Mouse (Mus musculus) embryonic facial prominence, embryonic 13.5 days (tissue): ENCODE measurements around the gene Mettl22. TPM values are rescaled to one million over a fixed set of nuclear protein-coding genes. Genes with fewer than 3 reads are reported as not detected.

ENCODE experiments used
- ATAC-seq: fragments of 200-750 bp; cut with Nextera tagmentation; 2 replicates; pipeline ENCODE4 v1.8.0; 2017; ENCODE audit warnings: low read depth; ENCODE audit not compliant: insufficient number of reproducible peaks, insufficient read depth, low FRiP score, low TSS enrichment
- H3K27ac ChIP-seq: fragments of 300-500 bp; sonication (generic); 2 replicates; pipeline ENCODE4 v1.5.1; 2015; ENCODE audit warnings: moderate library complexity, mild to moderate bottlenecking, inconsistent platforms
- H3K27me3 ChIP-seq: fragments of 300-500 bp; sonication (generic); 2 replicates; pipeline ENCODE4 v1.6.1; 2015; ENCODE audit warnings: mild to moderate bottlenecking, inconsistent platforms
- H3K36me3 ChIP-seq: fragments of 300-500 bp; sonication (generic); 2 replicates; pipeline ENCODE4 v1.6.1; 2015; ENCODE audit warnings: mild to moderate bottlenecking, inconsistent platforms
- H3K4me1 ChIP-seq: fragments of 300-500 bp; sonication (generic); 2 replicates; pipeline ENCODE4 v1.6.1; 2015; ENCODE audit warnings: inconsistent platforms
- H3K4me2 ChIP-seq: fragments of 300-500 bp; sonication (generic); 2 replicates; pipeline ENCODE4 v1.6.1; 2015; ENCODE audit warnings: moderate library complexity, mild to moderate bottlenecking, inconsistent platforms
- H3K4me3 ChIP-seq: fragments of 300-500 bp; sonication (generic); 2 replicates; pipeline ENCODE4 v1.5.1; 2015; ENCODE audit warnings: mild to moderate bottlenecking, inconsistent platforms
- H3K9ac ChIP-seq: fragments of 300-500 bp; sonication (generic); 2 replicates; pipeline ENCODE4 v1.6.1; 2015; ENCODE audit warnings: mild to moderate bottlenecking, inconsistent platforms
- H3K9me3 ChIP-seq: fragments of 300-500 bp; sonication (generic); 2 replicates; pipeline ENCODE4 v1.6.1; 2016; ENCODE audit warnings: inconsistent platforms
- WGBS: fragments of 180-500 bp; shearing (Covaris S2); methylation state at CpG from one replicate; pipeline ENCODE4 v1.1.7; 2015; ENCODE audit warnings: mixed read lengths; 5-methylcytosine and 5-hydroxymethylcytosine counted together
- polyA plus RNA-seq: library from polyadenylated mRNA; unstranded; fragments of >200 nt; fragmentation: Nextera tagmentation; extraction: Ambion mirVana; gene quantifications from 2 replicates; pipeline ENCODE4 v1.2.1, GENCODE M21; 2015

Mettl22 gene
- polyA plus RNA-seq, 1 experiment from 2014 or later = 18.0 TPM

GRCm38 (mm10) chr16:8455221-8455620 lies 15.4 kb upstream of the Mettl22 start:
- no peak overlapping the region for H3K4me3 ChIP-seq
- no peaks in the 10 kb centered on the region for H3K27me3 ChIP-seq
- no peaks in the 10 kb centered on the region for H3K9me3 ChIP-seq
- H3K27ac ChIP-seq = no peak overlapping the region
- ATAC-seq = no peak
- H3K36me3 ChIP-seq = no peaks in the 10 kb centered on the region
- 0 out of 2 replicates have a peak overlapping the region, but pooled peaks have one; percentile 36 for H3K9ac ChIP-seq
- no peaks in the 10 kb centered on the region for H3K4me1 ChIP-seq
- 52% methylated on average over 2 of the region's 2 CpGs for WGBS
- no peak overlapping the region for H3K4me2 ChIP-seq

GRCm38 (mm10) chr16:8458391-8458790 lies 12.2 kb upstream of the Mettl22 start:
- H3K4me2 ChIP-seq = no peak overlapping the region
- ATAC-seq = no peak
- H3K9ac ChIP-seq = no peak overlapping the region
- H3K4me1 ChIP-seq = no peaks in the 10 kb centered on the region
- WGBS = 97% methylated on average over 4 of the region's 4 CpGs
- H3K27ac ChIP-seq = no peak overlapping the region
- no peaks in the 10 kb centered on the region for H3K27me3 ChIP-seq
- no peak overlapping the region for H3K4me3 ChIP-seq
- H3K36me3 ChIP-seq = no peaks in the 10 kb centered on the region
- no peaks in the 10 kb centered on the region for H3K9me3 ChIP-seq

GRCm38 (mm10) chr16:8459098-8459497 lies 11.5 kb upstream of the Mettl22 start:
- Histone ChIP-seq H3K27ac (no peak overlapping the region), H3K4me1 (no peaks in the 10 kb centered on the region), H3K9ac (no peak overlapping the region), H3K4me2 (no peak overlapping the region), H3K9me3 (no peaks in the 10 kb centered on the region), H3K4me3 (no peak overlapping the region), H3K27me3 (no peaks in the 10 kb centered on the region), H3K36me3 (no peaks in the 10 kb centered on the region)
- ATAC-seq = no peak
- WGBS = 34% methylated on average over 6 of the region's 6 CpGs

- Histone ChIP-seq H3K4me1 (peaks cover 11% of the 10 kb centered on the region), H3K9ac (no peak overlapping the region; the same call in 1 of the 2 replicates), H3K4me2 (peak overlapping the region; percentile 73), H3K27ac (no peak overlapping the region), H3K27me3 (peaks cover 3% of the 10 kb centered on the region; the same call in 1 of the 2 replicates), H3K4me3 (peak overlapping the region; percentile 74), H3K9me3 (no peaks in the 10 kb centered on the region), H3K36me3 (no peaks in the 10 kb centered on the region)
- 68% methylated on average over 2 of the region's 2 CpGs for WGBS
- ATAC-seq = no peak
Observed at GRCm38 (mm10) chr16:8470132-8470531, 456 bp upstream of the Mettl22 start.

GRCm38 (mm10) chr16:8487396-8488005 lies 16.9 kb downstream of the Mettl22 start:
- no peak overlapping the region for H3K4me2 ChIP-seq
- H3K36me3 ChIP-seq = peaks cover 54% of the 10 kb centered on the region
- H3K9ac ChIP-seq = no peak overlapping the region
- no peak overlapping the region for H3K4me3 ChIP-seq
- WGBS = 93% methylated on average over 9 of the region's 9 CpGs
- ATAC-seq = no peak
- H3K27ac ChIP-seq = no peak overlapping the region
- H3K4me1 ChIP-seq = no peaks in the 10 kb centered on the region
- no peaks in the 10 kb centered on the region for H3K9me3 ChIP-seq
- H3K27me3 ChIP-seq = no peaks in the 10 kb centered on the region

- no peaks in the 10 kb centered on the region for H3K9me3 ChIP-seq
- no peak overlapping the region for H3K4me3 ChIP-seq
- no peaks in the 10 kb centered on the region for H3K4me1 ChIP-seq
- no peak overlapping the region for H3K27ac ChIP-seq
- no peak overlapping the region for H3K4me2 ChIP-seq
- peaks cover 44% of the 10 kb centered on the region for H3K36me3 ChIP-seq
- H3K27me3 ChIP-seq = no peaks in the 10 kb centered on the region
- no peak for ATAC-seq
- WGBS = 86% methylated on average over 5 of the region's 5 CpGs
- no peak overlapping the region for H3K9ac ChIP-seq
Observed at GRCm38 (mm10) chr16:8489340-8489739, 18.8 kb downstream of the Mettl22 start.

- no peaks in the 10 kb centered on the region for H3K4me1 ChIP-seq
- H3K4me2 ChIP-seq = no peak overlapping the region
- H3K27me3 ChIP-seq = no peaks in the 10 kb centered on the region
- no peak overlapping the region for H3K27ac ChIP-seq
- ATAC-seq = no peak
- 44% methylated on average over 13 of the region's 13 CpGs for WGBS
- no peak overlapping the region for H3K9ac ChIP-seq
- H3K36me3 ChIP-seq = peaks cover 28% of the 10 kb centered on the region
- H3K4me3 ChIP-seq = no peak overlapping the region
- H3K9me3 ChIP-seq = no peaks in the 10 kb centered on the region
Observed at GRCm38 (mm10) chr16:8491743-8492490, 21.3 kb downstream of the Mettl22 start.

- no peaks in the 10 kb centered on the region for H3K27me3 ChIP-seq
- ATAC-seq = no peak
- 23% methylated on average over 4 of the region's 4 CpGs for WGBS
Observed at GRCm38 (mm10) chr16:8494268-8494667, 23.7 kb downstream of the Mettl22 start.

GRCm38 (mm10) chr16:8496967-8497366 lies 26.4 kb downstream of the Mettl22 start:
- H3K9me3 ChIP-seq = no peaks in the 10 kb centered on the region
- WGBS = 65% methylated on average over 2 of the region's 2 CpGs
- no peak overlapping the region for H3K9ac ChIP-seq
- no peak overlapping the region for H3K27ac ChIP-seq
- no peaks in the 10 kb centered on the region for H3K4me1 ChIP-seq
- H3K36me3 ChIP-seq = no peaks in the 10 kb centered on the region
- H3K4me2 ChIP-seq = no peak overlapping the region
- H3K4me3 ChIP-seq = no peak overlapping the region
- ATAC-seq = no peak
- no peaks in the 10 kb centered on the region for H3K27me3 ChIP-seq

More at GRCm38 (mm10) chr16:8494268-8494667, 23.7 kb downstream of the Mettl22 start:
- Histone ChIP-seq H3K27ac (no peak overlapping the region), H3K9me3 (no peaks in the 10 kb centered on the region), H3K4me2 (no peak overlapping the region), H3K36me3 (peaks cover 11% of the 10 kb centered on the region; the same call in 1 of the 2 replicates), H3K4me1 (no peaks in the 10 kb centered on the region), H3K4me3 (no peak overlapping the region), H3K9ac (no peak overlapping the region)

GRCm38 (mm10) chr16:8504271-8504670 lies 33.7 kb downstream of the Mettl22 start:
- H3K27ac ChIP-seq = no peak overlapping the region
- H3K4me1 ChIP-seq = no peaks in the 10 kb centered on the region
- WGBS = 44% methylated on average over 2 of the region's 2 CpGs
- H3K9me3 ChIP-seq = no peaks in the 10 kb centered on the region
- ATAC-seq = no peak
- H3K27me3 ChIP-seq = no peaks in the 10 kb centered on the region
- H3K36me3 ChIP-seq = no peaks in the 10 kb centered on the region
- H3K4me2 ChIP-seq = no peak overlapping the region
- H3K4me3 ChIP-seq = no peak overlapping the region
- no peak overlapping the region for H3K9ac ChIP-seq

GRCm38 (mm10) chr16:8509894-8510293 lies 39.3 kb downstream of the Mettl22 start:
- Histone ChIP-seq H3K36me3 (no peaks in the 10 kb centered on the region), H3K4me2 (no peak overlapping the region), H3K4me3 (no peak overlapping the region), H3K9me3 (no peaks in the 10 kb centered on the region), H3K9ac (no peak overlapping the region), H3K4me1 (peaks cover 15% of the 10 kb centered on the region), H3K27ac (no peak overlapping the region), H3K27me3 (peaks cover under 1% of the 10 kb centered on the region; the same call in 1 of the 2 replicates)
- WGBS = 67% methylated on average over 5 of the region's 5 CpGs
- no peak for ATAC-seq

GRCm38 (mm10) chr16:8512830-8513229 lies 42.2 kb downstream of the Mettl22 start:
- peak overlapping the region; percentile 63 for H3K4me3 ChIP-seq
- peaks cover 3% of the 10 kb centered on the region; the same call in 1 of the 2 replicates for H3K27me3 ChIP-seq
- no peak overlapping the region for H3K27ac ChIP-seq
- WGBS = under 1% methylated on average over 5 of the region's 5 CpGs
- peak overlapping the region; percentile 68 for H3K4me2 ChIP-seq
- ATAC-seq = no peak
- no peaks in the 10 kb centered on the region for H3K9me3 ChIP-seq
- peaks cover 19% of the 10 kb centered on the region for H3K4me1 ChIP-seq
- H3K36me3 ChIP-seq = no peaks in the 10 kb centered on the region
- H3K9ac ChIP-seq = peak overlapping the region; percentile 62
